Mouse (Mus musculus): Measurements from ENCODE around the gene Zfp661. TPM values are rescaled to one million over a fixed set of nuclear protein-coding genes. Genes with fewer than 3 reads are reported as not detected.

Zfp661 gene
- polyA plus RNA-seq, 1 experiment, result 3.2 TPM

GRCm38 (mm10) chr2:127530418-127530817 lies 56.5 kb downstream of the Zfp661 start:
- TF ChIP-seq POLR2A (IDR thresholded peaks at IDR 0.05; ENCODE audit: control insufficient read depth, extremely low read depth, insufficient read depth, low read length, poor library complexity), result no peak
- no peak for TF ChIP-seq CTCF (IDR thresholded peaks at IDR 0.05; ENCODE audit: borderline replicate concordance, control insufficient read depth, extremely low read depth, insufficient read depth, low read length, poor library complexity)
- Histone ChIP-seq H3K27ac (ENCODE audit: control insufficient read depth, insufficient read depth, low read length) (no peak overlapping the region), H3K4me1 (replicated peaks; ENCODE audit: control insufficient read depth, insufficient read depth, low read length) (no peaks in the 10 kb centered on the region), H3K36me3 (ENCODE audit: control insufficient read depth, insufficient read depth, low read length) (no peaks in the 10 kb centered on the region), H3K27me3 (ENCODE audit: control insufficient read depth, insufficient read depth, low read length) (no peaks in the 10 kb centered on the region), H3K4me3 (ENCODE audit: control insufficient read depth, insufficient read depth, low read length) (no peak overlapping the region)
- DNase-seq, result no peak
- 84% methylated on average over 3 of the region's 3 CpGs for WGBS

GRCm38 (mm10) chr2:127525004-127525775 lies 61.7 kb downstream of the Zfp661 start:
- WGBS, result 90% methylated on average over 3 of the region's 3 CpGs

More at GRCm38 (mm10) chr2:127525004-127525775, 61.7 kb downstream of the Zfp661 start:
- TF ChIP-seq CTCF (IDR thresholded peaks at IDR 0.05; ENCODE audit: borderline replicate concordance, control insufficient read depth, extremely low read depth, insufficient read depth, low read length, poor library complexity), result no peak
- no peak for TF ChIP-seq POLR2A (IDR thresholded peaks at IDR 0.05; ENCODE audit: control insufficient read depth, extremely low read depth, insufficient read depth, low read length, poor library complexity)
- H3K27me3 ChIP-seq (ENCODE audit: control insufficient read depth, insufficient read depth, low read length), result no peaks in the 10 kb centered on the region
- H3K4me1 ChIP-seq (replicated peaks; ENCODE audit: control insufficient read depth, insufficient read depth, low read length), result peaks cover 18% of the 10 kb centered on the region
- no peaks in the 10 kb centered on the region for H3K36me3 ChIP-seq (ENCODE audit: control insufficient read depth, insufficient read depth, low read length)
- H3K4me3 ChIP-seq (ENCODE audit: control insufficient read depth, insufficient read depth, low read length), result no peak overlapping the region
- no peak overlapping the region for H3K27ac ChIP-seq (ENCODE audit: control insufficient read depth, insufficient read depth, low read length)
- no peak for DNase-seq

Other genes starting within 250 kb of the Zfp661 start
- gene Astl, start 248.5 kb downstream of the Zfp661 start, polyA plus RNA-seq (2012; rRNA removed), result 0.20 and 0.31 TPM in 2 replicates
- gene Adra2b, start 223.9 kb downstream of the Zfp661 start, polyA plus RNA-seq (2012; rRNA removed), result 0.13 and 0.20 TPM in 2 replicates
- 0.31 and 0.85 TPM in 2 replicates for gene Gpat2, start 161.9 kb downstream of the Zfp661 start, polyA plus RNA-seq (2012; rRNA removed)
- 13.4 and 17.0 TPM in 2 replicates for gene Fahd2a, start 142.5 kb downstream of the Zfp661 start, polyA plus RNA-seq (2012; rRNA removed)
- gene Kcnip3, start 65.0 kb downstream of the Zfp661 start, polyA plus RNA-seq (2012; rRNA removed), result 4.4 and 4.7 TPM in 2 replicates
- gene Prom2, start 45.6 kb downstream of the Zfp661 start, polyA plus RNA-seq (2012; rRNA removed), result 4.8 and 5.5 TPM in 2 replicates
- 84.0 and 91.9 TPM in 2 replicates for gene Mrps5, start 128 bp upstream of the Zfp661 start, polyA plus RNA-seq (2012; rRNA removed)
- 0.37 and 1.2 TPM in 2 replicates for gene Mal, start 69.6 kb upstream of the Zfp661 start, polyA plus RNA-seq (2012; rRNA removed)
- 7.4 and 8.1 TPM in 2 replicates for gene Mall, start 142.8 kb upstream of the Zfp661 start, polyA plus RNA-seq (2012; rRNA removed)
- gene Nphp1, start 201.8 kb upstream of the Zfp661 start, polyA plus RNA-seq (2012; rRNA removed), result 5.5 and 5.6 TPM in 2 replicates
- 41.9 and 55.4 TPM in 2 replicates for gene Mtln, start 205.4 kb upstream of the Zfp661 start, polyA plus RNA-seq (2012; rRNA removed)
- gene Bub1, start 244.8 kb upstream of the Zfp661 start, polyA plus RNA-seq (2012; rRNA removed), result 9.9 and 10.6 TPM in 2 replicates